Mouse (Mus musculus): ENCODE measurements at regions not wholly inside any gene's neighbourhood (a gene's known extent, or its start where the extent isn't known, plus 50 kb on each side); places are given as distances from the start of the nearest gene placed in this dataset.

GRCm38 (mm10) chr15:93675624-93676023 lies 79.9 kb upstream of the Prickle1 start:
- TF ChIP-seq CTCF (conservative IDR thresholded peaks at IDR 0.05; ENCODE audit: low read length): no peak
- TF ChIP-seq POU5F1 (IDR thresholded peaks at IDR 0.05; ENCODE audit: borderline replicate concordance, low read length): no peak

Measured in E14TG2a.4 (cell line).